Mouse (Mus musculus): Measurements from ENCODE around the gene Tmem74b.

Tmem74b gene

DNA sequence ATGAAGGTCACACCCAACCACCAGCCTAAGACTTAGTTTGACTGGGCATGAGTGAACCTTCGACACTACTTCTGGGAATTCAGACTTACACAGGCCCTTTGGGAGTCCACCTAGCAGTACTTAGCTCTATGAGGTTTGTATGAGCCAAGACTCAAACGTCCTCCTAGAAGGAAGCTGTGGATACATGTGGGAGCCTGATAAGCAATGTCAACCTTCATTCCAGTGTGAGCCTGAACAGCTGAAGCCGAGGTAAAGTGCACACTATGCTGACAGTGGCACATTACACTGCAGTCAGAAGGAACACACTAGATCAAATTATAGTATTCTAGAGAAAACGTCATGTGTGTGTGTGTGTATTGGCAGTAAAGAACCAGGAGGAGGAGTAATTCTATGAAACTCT lies 36.7 kb downstream of the Tmem74b start:
- Histone ChIP-seq H3K36me3 (ENCODE audit: insufficient read depth, low read length) (peaks cover 49% of the 10 kb centered on the region), H3K4me3 (replicated peaks; ENCODE audit: low read length) (no peak overlapping the region), H3K9me3 (ENCODE audit: low read length) (no peaks in the 10 kb centered on the region), H3K4me1 (replicated peaks; ENCODE audit: low read depth, low read length) (peaks cover 33% of the 10 kb centered on the region), H3K27me3 (ENCODE audit: insufficient read depth, low read length) (peaks cover 3% of the 10 kb centered on the region; the same call in 1 of the 2 replicates)
- no peak for TF ChIP-seq CTCF (conservative IDR thresholded peaks at IDR 0.05; ENCODE audit: low read length)
- no peak for TF ChIP-seq POU5F1 (IDR thresholded peaks at IDR 0.05; ENCODE audit: borderline replicate concordance, low read length)
- no peak for TF ChIP-seq NANOG (IDR thresholded peaks at IDR 0.05; ENCODE audit: borderline replicate concordance, low read length)

DNA sequence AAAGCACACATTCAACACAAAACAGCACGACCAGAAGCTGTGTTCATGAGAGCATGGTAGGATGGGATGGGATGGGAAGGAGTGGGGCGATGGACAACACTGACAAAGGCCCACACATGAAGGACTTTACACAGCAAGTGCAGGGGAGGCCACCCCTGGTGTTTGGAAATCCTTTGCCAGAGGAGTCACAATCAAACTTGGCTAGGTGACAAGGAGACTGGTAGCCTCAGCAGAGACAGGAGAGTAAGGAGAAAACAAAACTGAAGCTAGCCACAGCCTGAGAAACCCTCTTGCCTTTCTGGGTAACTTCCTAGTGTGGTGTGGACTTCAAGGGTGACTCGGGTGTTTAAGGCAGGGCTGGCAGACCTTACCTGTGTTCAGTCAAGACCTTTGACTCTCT lies 37.3 kb downstream of the Tmem74b start:
- H3K4me1 ChIP-seq (replicated peaks; ENCODE audit: low read depth, low read length) = peaks cover 33% of the 10 kb centered on the region
- H3K27me3 ChIP-seq (ENCODE audit: insufficient read depth, low read length) = peaks cover 9% of the 10 kb centered on the region
- H3K4me3 ChIP-seq (replicated peaks; ENCODE audit: low read length) = 0 out of 2 replicates have a peak overlapping the region, but pooled peaks have one; percentile 98
- peaks cover 42% of the 10 kb centered on the region for H3K36me3 ChIP-seq (ENCODE audit: insufficient read depth, low read length)
- H3K9me3 ChIP-seq (ENCODE audit: low read length) = no peaks in the 10 kb centered on the region
- no peak for TF ChIP-seq CTCF (conservative IDR thresholded peaks at IDR 0.05; ENCODE audit: low read length)
- no peak for TF ChIP-seq POU5F1 (IDR thresholded peaks at IDR 0.05; ENCODE audit: borderline replicate concordance, low read length)
- no peak for TF ChIP-seq NANOG (IDR thresholded peaks at IDR 0.05; ENCODE audit: borderline replicate concordance, low read length)

DNA sequence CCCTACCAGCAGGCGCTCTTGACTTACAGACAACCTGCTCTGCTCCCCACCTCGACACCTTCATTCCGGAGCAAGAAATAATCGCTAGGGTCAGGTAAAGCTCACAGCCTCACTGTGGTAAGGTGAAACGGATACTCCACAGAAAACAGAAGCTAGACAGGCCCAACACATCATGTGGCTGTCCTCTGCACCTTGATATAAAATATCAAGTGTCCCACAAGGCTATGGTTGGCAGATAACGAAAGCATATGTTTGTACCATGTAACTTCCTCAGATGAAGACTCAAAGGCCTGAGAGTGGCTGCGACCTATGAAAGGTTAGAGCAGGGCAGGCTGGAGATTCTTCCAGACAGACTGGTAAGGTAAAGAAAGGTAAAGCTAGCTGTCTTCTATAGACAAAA lies 37.7 kb downstream of the Tmem74b start:
- Histone ChIP-seq H3K4me3 (replicated peaks; ENCODE audit: low read length) (peak overlapping the region; percentile 98; the same call in 1 of the 2 replicates), H3K27me3 (ENCODE audit: insufficient read depth, low read length) (peaks cover 11% of the 10 kb centered on the region), H3K4me1 (replicated peaks; ENCODE audit: low read depth, low read length) (peaks cover 33% of the 10 kb centered on the region), H3K36me3 (ENCODE audit: insufficient read depth, low read length) (peaks cover 38% of the 10 kb centered on the region), H3K9me3 (ENCODE audit: low read length) (no peaks in the 10 kb centered on the region)
- TF ChIP-seq POU5F1 (IDR thresholded peaks at IDR 0.05; ENCODE audit: borderline replicate concordance, low read length) (no peak), NANOG (IDR thresholded peaks at IDR 0.05; ENCODE audit: borderline replicate concordance, low read length) (no peak), CTCF (conservative IDR thresholded peaks at IDR 0.05; ENCODE audit: low read length) (no peak)

DNA sequence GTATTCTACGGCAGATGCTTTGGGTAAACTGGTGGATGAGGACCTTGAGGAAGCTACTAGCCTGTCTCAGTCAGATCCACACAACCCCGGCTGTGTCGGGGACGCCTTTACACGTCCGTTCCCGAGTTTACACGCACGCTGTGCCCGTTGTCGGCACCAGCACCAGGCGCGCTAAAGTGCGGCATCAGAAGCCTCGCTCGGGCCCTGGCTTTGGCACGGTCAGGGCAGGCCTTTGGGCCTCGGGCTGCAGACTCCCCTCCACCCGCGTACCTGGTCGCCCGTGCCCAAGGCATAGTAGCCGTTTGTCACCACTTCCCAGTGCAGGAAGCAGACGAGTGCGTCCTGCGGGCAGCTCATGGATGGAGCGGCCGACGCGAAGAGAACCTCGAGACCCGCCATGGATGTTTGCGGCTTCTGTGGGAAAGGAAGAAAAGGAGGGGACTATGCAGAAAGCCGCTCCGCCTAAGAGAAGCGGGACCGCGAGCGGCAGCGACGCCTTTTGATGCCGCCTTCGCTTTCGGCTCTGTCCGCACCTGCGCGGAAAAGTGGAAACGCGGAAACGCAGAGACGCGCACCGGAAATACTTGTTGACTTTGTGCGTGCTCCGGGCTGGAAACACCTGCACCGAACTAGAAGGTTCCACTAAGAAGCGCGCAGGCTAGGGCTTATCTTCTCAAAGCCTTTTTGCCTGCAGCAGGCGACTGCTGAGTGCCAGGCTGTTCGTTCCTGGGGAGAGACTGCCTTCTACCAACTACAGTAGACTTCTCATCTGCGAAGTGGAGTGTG lies 39.1 kb downstream of the Tmem74b start:
- TF ChIP-seq CTCF (conservative IDR thresholded peaks at IDR 0.05; ENCODE audit: low read length) (no peak), POU5F1 (IDR thresholded peaks at IDR 0.05; ENCODE audit: borderline replicate concordance, low read length) (no peak; the same call in 1 of the 2 replicates)

DNA sequence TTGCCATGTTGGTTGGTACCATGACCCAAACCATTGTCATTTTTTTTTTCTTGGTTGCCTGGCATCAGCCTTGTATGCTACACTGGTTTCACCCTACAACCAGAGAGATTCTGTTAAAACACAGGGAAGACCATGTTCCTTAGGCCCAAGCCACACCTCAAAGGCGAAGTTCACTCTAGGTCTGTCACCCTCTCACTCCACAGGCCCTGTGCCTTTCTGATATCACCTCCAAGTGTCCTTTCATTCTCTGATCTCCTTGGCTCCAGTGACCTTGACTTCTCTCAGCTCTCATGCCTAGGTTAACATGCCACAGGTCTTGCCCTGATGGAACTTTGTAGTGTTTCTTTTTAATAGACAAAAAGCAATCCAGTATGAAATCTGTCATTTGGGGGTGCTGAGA lies 40.3 kb downstream of the Tmem74b start:
- TF ChIP-seq CTCF (conservative IDR thresholded peaks at IDR 0.05; ENCODE audit: low read length) (no peak), POU5F1 (IDR thresholded peaks at IDR 0.05; ENCODE audit: borderline replicate concordance, low read length) (no peak)
- Histone ChIP-seq H3K36me3 (ENCODE audit: insufficient read depth, low read length) (peaks cover 21% of the 10 kb centered on the region), H3K27me3 (ENCODE audit: insufficient read depth, low read length) (peaks cover 24% of the 10 kb centered on the region), H3K4me1 (replicated peaks; ENCODE audit: low read depth, low read length) (peaks cover 33% of the 10 kb centered on the region), H3K9me3 (ENCODE audit: low read length) (no peaks in the 10 kb centered on the region), H3K4me3 (replicated peaks; ENCODE audit: low read length) (no peak overlapping the region)

More for the DNA sequence above, 39.1 kb downstream of the Tmem74b start:
- no peaks in the 10 kb centered on the region for H3K9me3 ChIP-seq (ENCODE audit: low read length)
- H3K36me3 ChIP-seq (ENCODE audit: insufficient read depth, low read length) = peaks cover 24% of the 10 kb centered on the region
- peaks cover 18% of the 10 kb centered on the region for H3K27me3 ChIP-seq (ENCODE audit: insufficient read depth, low read length)
- H3K4me1 ChIP-seq (replicated peaks; ENCODE audit: low read depth, low read length) = peaks cover 33% of the 10 kb centered on the region
- peak overlapping the region; percentile 98 for H3K4me3 ChIP-seq (replicated peaks; ENCODE audit: low read length)

DNA sequence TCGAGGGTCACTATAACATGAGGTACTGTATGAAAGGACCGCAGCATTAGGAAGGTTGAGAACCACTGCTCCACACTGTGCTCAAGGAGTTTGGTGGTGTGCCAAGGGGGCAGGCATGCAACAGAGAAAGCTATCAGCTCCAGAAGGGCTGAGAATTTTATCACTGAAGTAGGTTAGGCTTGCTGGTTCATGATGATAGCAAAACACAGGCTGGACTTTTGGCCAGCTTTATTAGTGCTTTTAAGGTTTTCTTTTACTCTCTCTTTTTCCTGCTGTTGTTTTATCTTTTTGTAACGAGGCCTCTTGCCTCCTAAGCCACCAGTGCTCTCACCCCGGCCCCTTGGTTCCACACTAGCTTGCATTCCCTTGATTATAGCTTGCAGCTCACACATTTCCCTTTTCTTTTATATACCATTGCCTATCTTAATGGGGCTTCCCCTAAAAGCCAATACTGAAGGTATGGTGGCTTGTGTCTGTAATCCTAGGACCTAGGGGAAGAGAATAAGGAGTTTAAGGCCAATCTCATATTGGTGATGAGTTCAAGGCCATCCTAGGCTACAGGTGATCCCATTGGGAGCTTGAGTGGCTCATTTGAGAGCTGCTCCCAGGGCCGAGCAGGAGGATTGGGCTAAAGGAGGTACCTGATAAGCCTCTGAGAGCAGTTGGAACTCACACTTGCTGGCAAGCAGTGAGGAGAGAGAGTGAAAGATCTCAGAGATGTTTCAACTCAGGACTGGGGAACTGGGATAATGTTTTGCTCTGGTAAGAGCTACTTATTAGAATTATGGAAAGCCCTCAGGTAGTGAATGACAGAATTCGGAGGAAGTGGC lies 41.3 kb downstream of the Tmem74b start:
- Histone ChIP-seq H3K36me3 (ENCODE audit: insufficient read depth, low read length) (peaks cover 14% of the 10 kb centered on the region), H3K4me1 (replicated peaks; ENCODE audit: low read depth, low read length) (peaks cover 32% of the 10 kb centered on the region), H3K4me3 (replicated peaks; ENCODE audit: low read length) (no peak overlapping the region), H3K9me3 (ENCODE audit: low read length) (no peaks in the 10 kb centered on the region), H3K27me3 (ENCODE audit: insufficient read depth, low read length) (peaks cover 33% of the 10 kb centered on the region)
- TF ChIP-seq POU5F1 (IDR thresholded peaks at IDR 0.05; ENCODE audit: borderline replicate concordance, low read length) (no peak), NANOG (IDR thresholded peaks at IDR 0.05; ENCODE audit: borderline replicate concordance, low read length) (no peak), CTCF (conservative IDR thresholded peaks at IDR 0.05; ENCODE audit: low read length) (no peak)

DNA sequence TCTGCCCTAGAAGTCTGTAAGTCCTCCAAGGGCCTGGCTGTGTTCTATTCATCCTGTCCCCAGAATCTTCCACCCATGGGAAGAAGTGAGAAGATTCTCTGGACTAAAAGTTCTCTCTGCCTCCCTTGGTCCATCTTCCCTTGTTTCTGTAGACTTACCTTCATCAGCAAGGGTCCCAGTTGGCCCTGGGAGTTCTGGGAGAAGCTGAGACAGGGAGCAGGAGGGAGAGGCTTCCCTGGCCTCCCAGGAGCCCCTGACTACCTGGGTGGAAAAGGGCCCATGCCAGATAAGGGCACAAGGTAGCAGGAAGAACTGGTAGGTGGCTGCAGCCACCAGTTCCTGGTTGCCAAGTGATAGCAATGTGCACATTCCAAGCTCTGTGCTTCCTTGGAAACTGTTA lies 42.0 kb downstream of the Tmem74b start, which contains the start of gene Psmf1:
Gene Psmf1, minus strand, starts transcription at position 342 of the 400 bp plus-strand sequence.
- Histone ChIP-seq H3K4me1 (replicated peaks; ENCODE audit: low read depth, low read length) (peaks cover 28% of the 10 kb centered on the region), H3K4me3 (replicated peaks; ENCODE audit: low read length) (no peak within 1 kb of the TSS), H3K36me3 (ENCODE audit: insufficient read depth, low read length) (peaks cover 9% of the 10 kb centered on the region), H3K9me3 (ENCODE audit: low read length) (no peaks in the 10 kb centered on the region), H3K27me3 (ENCODE audit: insufficient read depth, low read length) (peaks cover 33% of the 10 kb centered on the region)
- TF ChIP-seq CTCF (conservative IDR thresholded peaks at IDR 0.05; ENCODE audit: low read length) (no peak), NANOG (IDR thresholded peaks at IDR 0.05; ENCODE audit: borderline replicate concordance, low read length) (no peak), POU5F1 (IDR thresholded peaks at IDR 0.05; ENCODE audit: borderline replicate concordance, low read length) (no peak)
